Mouse (Mus musculus) kidney, adult 2 months (tissue): ENCODE results near the gene 2810021J22Rik.

Source experiments
- CTCF ChIP-seq: fragments of 200-500 bp; conservative IDR thresholded peaks from 2 replicates; pipeline ENCODE4 v1.5.1; 2011; ENCODE audit warnings: low read depth, mild to moderate bottlenecking, control low read depth, low read length, moderate library complexity, mixed read lengths; ENCODE audit not compliant: insufficient read depth, insufficient read length
- POLR2A ChIP-seq: fragments of 200-500 bp; IDR thresholded peaks from one replicate; pipeline ENCODE4 v1.6.1; 2011; ENCODE audit warnings: low read depth, low read length, control low read depth

DNA sequence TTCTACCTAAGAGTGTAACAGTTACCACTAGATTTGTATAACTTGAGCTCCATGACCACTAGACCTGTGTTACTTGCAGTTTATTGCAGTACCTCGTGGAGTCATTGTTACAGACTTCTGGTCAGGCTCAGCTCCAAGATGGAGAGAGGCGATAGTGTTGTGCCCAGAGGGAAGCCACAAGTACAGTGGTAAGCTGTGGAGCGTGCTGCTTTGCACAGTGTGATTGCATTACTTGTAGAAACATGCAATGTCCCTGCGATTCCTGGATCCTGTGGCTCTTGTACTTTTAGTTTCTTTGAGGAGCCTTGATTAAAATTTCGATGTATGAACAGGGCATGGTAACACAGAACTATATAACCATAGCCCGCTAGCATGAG is 926 bp downstream of the 2810021J22Rik start:
- TF ChIP-seq CTCF (no peak), POLR2A (no peak)
